Mouse (Mus musculus): ENCODE data around the gene Trip6. TPM values are rescaled to one million over a fixed set of nuclear protein-coding genes. Genes with fewer than 3 reads are reported as not detected.

Trip6 gene
- polyA plus RNA-seq, 1 experiment: 42.9 TPM

DNA sequence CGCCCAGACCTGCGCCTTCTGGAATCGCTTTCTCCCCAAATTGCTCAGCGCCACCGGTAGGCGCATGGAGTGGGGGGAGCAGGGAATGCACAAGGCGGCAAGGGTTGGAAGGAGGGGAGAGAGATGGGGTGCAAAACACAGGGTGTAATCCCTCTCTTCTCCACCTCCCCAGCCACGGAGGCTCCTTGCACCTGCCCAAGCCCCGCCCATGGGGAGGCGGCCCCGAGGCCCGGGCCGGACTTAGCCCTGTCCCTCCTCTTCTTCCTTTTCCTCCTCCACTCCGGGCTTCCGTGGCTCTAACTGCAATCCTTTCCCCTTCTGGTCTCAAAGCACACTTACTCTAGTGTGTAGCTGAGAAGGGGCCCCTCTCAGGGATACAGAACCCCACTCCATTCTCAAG is 20.9 kb downstream of the Trip6 start:
- H3K4me3 ChIP-seq (ENCODE audit: insufficient read depth, low read length): peak overlapping the region; percentile 65
- peak overlapping the region; percentile 61; the same call in 1 of the 2 replicates for H3K27ac ChIP-seq (ENCODE audit: insufficient read depth, low read length)
- H3K4me1 ChIP-seq (ENCODE audit: control insufficient read depth, insufficient read depth, low read length): no peaks in the 10 kb centered on the region
- TF ChIP-seq CTCF (IDR thresholded peaks at IDR 0.05; ENCODE audit: borderline replicate concordance, insufficient read depth, low read length): no peak
- TF ChIP-seq POLR2A (IDR thresholded peaks at IDR 0.05; ENCODE audit: low read depth, low read length): peak; percentile 76

DNA sequence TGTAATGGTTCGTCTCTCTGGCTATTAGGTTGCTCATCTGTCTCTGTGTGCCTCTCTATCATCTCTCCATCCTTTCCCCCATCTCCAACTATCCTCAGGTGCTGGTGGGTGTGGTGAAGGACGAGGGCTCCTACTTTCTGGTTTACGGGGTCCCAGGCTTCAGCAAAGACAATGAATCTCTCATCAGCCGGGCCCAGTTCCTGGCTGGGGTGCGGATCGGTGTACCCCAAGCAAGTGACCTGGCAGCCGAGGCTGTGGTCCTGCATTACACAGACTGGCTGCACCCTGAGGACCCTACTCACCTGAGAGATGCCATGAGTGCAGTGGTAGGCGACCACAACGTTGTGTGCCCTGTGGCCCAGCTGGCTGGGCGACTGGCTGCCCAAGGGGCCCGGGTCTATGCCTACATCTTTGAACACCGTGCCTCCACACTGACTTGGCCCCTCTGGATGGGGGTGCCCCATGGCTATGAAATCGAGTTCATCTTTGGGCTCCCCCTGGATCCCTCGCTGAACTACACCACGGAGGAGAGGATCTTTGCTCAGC is 22.8 kb downstream of the Trip6 start:
- TF ChIP-seq CTCF (IDR thresholded peaks at IDR 0.05; ENCODE audit: borderline replicate concordance, insufficient read depth, low read length) (no peak), POLR2A (IDR thresholded peaks at IDR 0.05; ENCODE audit: low read depth, low read length) (no peak)
- no peaks in the 10 kb centered on the region for H3K4me1 ChIP-seq (ENCODE audit: control insufficient read depth, insufficient read depth, low read length)

GRCm38 (mm10) chr5:137290677-137291076 is 23.5 kb downstream of the Trip6 start:
- H3K4me1 ChIP-seq (ENCODE audit: control insufficient read depth, insufficient read depth, low read length): no peaks in the 10 kb centered on the region
- H3K4me3 ChIP-seq (ENCODE audit: insufficient read depth, low read length): no peak overlapping the region
- no peak overlapping the region for H3K27ac ChIP-seq (ENCODE audit: insufficient read depth, low read length)
- TF ChIP-seq POLR2A (IDR thresholded peaks at IDR 0.05; ENCODE audit: low read depth, low read length): no peak
- peak; percentile 43 for TF ChIP-seq CTCF (IDR thresholded peaks at IDR 0.05; ENCODE audit: borderline replicate concordance, insufficient read depth, low read length)

More for the DNA sequence above, 22.8 kb downstream of the Trip6 start:
- Histone ChIP-seq H3K27ac (ENCODE audit: insufficient read depth, low read length) (no peak overlapping the region), H3K4me3 (ENCODE audit: insufficient read depth, low read length) (no peak overlapping the region)

GRCm38 (mm10) chr5:137289591-137290365 is 24.4 kb downstream of the Trip6 start:
- Histone ChIP-seq H3K4me3 (ENCODE audit: insufficient read depth, low read length) (no peak overlapping the region), H3K27ac (ENCODE audit: insufficient read depth, low read length) (no peak overlapping the region), H3K4me1 (ENCODE audit: control insufficient read depth, insufficient read depth, low read length) (no peaks in the 10 kb centered on the region)
- TF ChIP-seq CTCF (IDR thresholded peaks at IDR 0.05; ENCODE audit: borderline replicate concordance, insufficient read depth, low read length): no peak
- no peak for TF ChIP-seq POLR2A (IDR thresholded peaks at IDR 0.05; ENCODE audit: low read depth, low read length)

DNA sequence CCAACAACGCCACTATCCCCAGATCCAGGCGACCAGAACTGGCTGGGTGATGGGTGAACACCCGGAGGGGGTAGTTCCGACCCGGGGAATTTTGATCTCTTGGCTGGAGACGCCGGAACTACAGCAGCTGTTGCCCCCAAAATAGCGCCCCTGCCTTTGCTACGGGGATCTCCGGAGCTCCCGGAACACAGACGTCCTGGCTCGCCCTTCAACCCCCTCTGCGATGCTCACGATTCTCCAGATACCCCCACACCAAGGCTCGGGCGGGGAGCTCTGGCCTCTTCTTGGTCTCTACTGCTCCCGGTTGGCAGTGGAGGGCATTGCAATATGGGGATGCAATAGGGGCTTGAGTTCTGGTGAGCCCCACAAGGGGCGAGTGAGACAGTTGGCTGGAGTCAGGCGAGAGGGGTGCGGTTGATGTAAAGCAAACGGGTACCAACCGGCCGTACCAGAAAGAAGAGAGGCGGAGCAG is 25.2 kb downstream of the Trip6 start:
- TF ChIP-seq POLR2A (IDR thresholded peaks at IDR 0.05; ENCODE audit: low read depth, low read length): no peak
- TF ChIP-seq CTCF (IDR thresholded peaks at IDR 0.05; ENCODE audit: borderline replicate concordance, insufficient read depth, low read length): no peak
- Histone ChIP-seq H3K27ac (ENCODE audit: insufficient read depth, low read length) (no peak overlapping the region), H3K4me1 (ENCODE audit: control insufficient read depth, insufficient read depth, low read length) (no peaks in the 10 kb centered on the region), H3K4me3 (ENCODE audit: insufficient read depth, low read length) (no peak overlapping the region)

GRCm38 (mm10) chr5:137287953-137288743 is 26.1 kb downstream of the Trip6 start:
- Histone ChIP-seq H3K4me3 (ENCODE audit: insufficient read depth, low read length) (peak overlapping the region; percentile 8; the same call in 1 of the 2 replicates), H3K27ac (ENCODE audit: insufficient read depth, low read length) (no peak overlapping the region), H3K4me1 (ENCODE audit: control insufficient read depth, insufficient read depth, low read length) (no peaks in the 10 kb centered on the region)
- TF ChIP-seq CTCF (IDR thresholded peaks at IDR 0.05; ENCODE audit: borderline replicate concordance, insufficient read depth, low read length) (no peak), POLR2A (IDR thresholded peaks at IDR 0.05; ENCODE audit: low read depth, low read length) (no peak)

DNA sequence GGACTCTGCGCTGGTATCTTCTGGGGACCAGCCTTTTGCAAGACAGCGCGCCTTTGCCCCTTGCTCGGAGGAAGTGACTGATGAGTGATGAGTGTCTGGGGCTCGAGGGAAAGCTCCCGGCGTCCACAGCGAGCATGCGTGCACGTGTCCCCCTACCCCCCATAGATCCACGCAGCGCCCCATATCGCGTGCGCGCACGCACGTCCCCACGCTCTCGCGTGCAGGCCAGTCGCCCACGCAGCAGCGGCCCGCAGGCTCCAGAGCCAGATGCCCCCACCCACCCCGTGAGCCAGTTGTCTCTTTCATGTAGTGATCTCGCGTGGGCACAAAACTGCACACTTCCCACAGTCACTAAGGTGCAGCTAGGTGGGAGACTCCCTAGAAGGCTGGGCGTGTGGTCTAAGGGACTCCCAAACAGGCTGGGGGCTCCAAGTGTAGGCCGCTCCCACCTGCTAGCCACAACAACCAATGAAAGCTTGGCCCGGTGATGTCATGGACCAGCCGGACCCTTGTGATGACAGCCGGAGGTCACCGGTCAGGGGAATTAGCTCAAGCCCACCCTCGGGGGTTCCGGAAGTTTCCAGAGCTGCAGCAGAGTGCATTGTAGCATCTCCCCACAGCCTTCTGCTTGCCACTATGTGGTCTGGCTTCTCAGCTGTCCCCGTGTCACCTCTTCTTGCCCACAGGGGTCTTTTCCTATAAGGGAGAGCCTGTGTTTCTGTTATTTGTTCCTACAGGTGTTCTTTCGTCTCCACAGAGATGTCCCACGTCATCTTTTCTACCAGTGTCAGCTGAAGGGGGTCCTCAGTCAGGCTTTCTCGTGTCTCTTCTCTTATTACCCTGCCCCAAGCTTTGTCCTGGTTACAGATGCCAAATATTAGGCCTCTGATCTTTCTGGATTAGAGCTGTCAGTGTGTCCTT is 26.9 kb downstream of the Trip6 start, which contains the start of gene Ache:
Gene Ache (plus strand): TSS at position 488 of the 921 bp plus-strand sequence.
- Histone ChIP-seq H3K27ac (ENCODE audit: insufficient read depth, low read length) (no peak within 1 kb of the TSS), H3K4me1 (ENCODE audit: control insufficient read depth, insufficient read depth, low read length) (no peaks in the 10 kb centered on the region), H3K4me3 (ENCODE audit: insufficient read depth, low read length) (peak within 1 kb of the TSS; percentile 8; the same call in 1 of the 2 replicates)
- TF ChIP-seq POLR2A (IDR thresholded peaks at IDR 0.05; ENCODE audit: low read depth, low read length): no peak
- TF ChIP-seq CTCF (IDR thresholded peaks at IDR 0.05; ENCODE audit: borderline replicate concordance, insufficient read depth, low read length): no peak

DNA sequence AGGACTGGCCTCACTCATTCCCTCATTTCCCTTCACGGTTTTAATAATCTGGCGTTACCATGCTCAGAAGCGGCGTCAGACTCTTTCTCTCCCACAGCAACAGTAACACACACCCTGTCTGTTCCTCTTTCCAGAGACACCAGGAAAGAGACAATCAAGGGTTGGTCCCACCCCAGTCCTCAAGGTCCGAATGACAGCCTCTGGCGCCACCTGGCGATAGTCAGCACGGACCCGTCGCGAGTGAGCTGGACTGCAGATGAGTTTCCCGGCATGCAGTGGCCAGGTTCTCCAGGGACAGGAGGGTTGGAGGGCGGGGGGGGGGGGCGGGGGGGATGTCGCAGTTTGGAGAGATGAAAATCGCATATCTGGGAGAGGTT is 27.6 kb downstream of the Trip6 start:
- TF ChIP-seq POLR2A (IDR thresholded peaks at IDR 0.05; ENCODE audit: low read depth, low read length): no peak
- TF ChIP-seq CTCF (IDR thresholded peaks at IDR 0.05; ENCODE audit: borderline replicate concordance, insufficient read depth, low read length): peak; percentile 97
- H3K4me1 ChIP-seq (ENCODE audit: control insufficient read depth, insufficient read depth, low read length): no peaks in the 10 kb centered on the region
- H3K27ac ChIP-seq (ENCODE audit: insufficient read depth, low read length): no peak overlapping the region
- no peak overlapping the region for H3K4me3 ChIP-seq (ENCODE audit: insufficient read depth, low read length)

DNA sequence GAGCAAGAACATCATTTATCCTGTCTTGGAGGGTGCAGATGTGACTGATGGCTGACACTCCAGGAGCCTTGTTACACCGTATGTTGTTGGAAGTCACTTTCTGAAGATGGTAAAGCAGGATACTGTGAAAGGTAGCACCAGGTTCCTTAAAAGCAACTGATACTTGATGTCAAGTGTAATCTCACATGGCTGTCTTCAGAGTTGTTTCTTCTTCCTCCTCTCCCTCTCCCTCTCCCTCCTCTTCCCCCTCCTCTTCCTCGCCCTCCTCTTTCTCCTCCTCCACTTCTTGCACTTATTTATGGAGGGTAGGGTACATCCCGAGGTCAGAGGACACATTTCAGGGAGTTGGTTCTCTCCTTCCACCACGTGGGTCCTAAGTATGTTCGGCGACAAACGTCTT is 28.2 kb downstream of the Trip6 start:
- no peak overlapping the region for H3K27ac ChIP-seq (ENCODE audit: insufficient read depth, low read length)
- no peaks in the 10 kb centered on the region for H3K4me1 ChIP-seq (ENCODE audit: control insufficient read depth, insufficient read depth, low read length)
- H3K4me3 ChIP-seq (ENCODE audit: insufficient read depth, low read length): no peak overlapping the region
- no peak for TF ChIP-seq CTCF (IDR thresholded peaks at IDR 0.05; ENCODE audit: borderline replicate concordance, insufficient read depth, low read length)
